Mouse (Mus musculus): ENCODE results near the gene Cacng6.

Cacng6 gene

GRCm38 (mm10) chr7:3420466-3420865 is 3.5 kb upstream of the Cacng6 start:
- no peak for DNase-seq

DNA sequence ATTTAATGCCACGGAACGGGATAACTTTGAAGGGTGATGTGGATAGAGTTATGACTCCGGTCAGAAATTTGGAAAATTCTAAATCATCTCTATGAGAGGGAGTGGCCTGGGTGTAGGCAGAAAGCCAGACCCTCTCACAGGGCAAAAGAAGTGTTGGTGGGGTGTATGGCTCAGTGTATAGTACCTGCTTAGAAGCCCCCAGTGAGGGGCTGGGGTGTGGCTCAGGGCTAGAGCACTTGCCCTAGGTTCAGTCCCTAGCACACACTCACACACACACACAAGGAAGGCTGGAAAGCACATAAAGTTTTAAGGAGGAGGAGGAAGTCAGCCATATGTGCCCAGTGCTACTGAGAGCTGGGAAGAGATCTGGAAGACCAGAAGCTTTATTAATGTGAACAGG is 2.7 kb upstream of the Cacng6 start:
- DNase-seq: no peak

GRCm38 (mm10) chr7:3422051-3422450 is 1.9 kb upstream of the Cacng6 start:
- DNase-seq: no peak

- DNase-seq: peak; percentile 26
These were observed 565 bp upstream of the Cacng6 start for GRCm38 (mm10) chr7:3423430-3423829.

DNA sequence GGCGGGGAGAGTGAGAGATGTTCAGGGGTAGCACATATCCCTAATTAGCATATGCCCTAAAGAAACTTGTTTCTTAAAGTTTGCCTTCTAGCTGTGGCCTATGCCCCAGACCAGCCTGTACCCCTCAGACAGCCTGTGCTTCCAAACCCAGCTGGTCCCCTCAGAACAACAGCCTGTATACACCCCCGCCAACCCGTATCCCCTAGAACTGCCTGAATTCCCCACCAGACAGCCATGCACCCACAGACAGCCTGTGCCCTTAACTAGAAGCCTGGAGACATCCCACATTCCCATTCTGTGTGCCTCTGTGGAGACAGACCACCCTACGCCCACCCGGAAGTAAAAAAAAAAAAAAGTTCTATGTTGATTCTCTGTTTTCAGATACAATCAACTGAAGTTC is 1.1 kb downstream of the Cacng6 start:
- no peak for DNase-seq

DNA sequence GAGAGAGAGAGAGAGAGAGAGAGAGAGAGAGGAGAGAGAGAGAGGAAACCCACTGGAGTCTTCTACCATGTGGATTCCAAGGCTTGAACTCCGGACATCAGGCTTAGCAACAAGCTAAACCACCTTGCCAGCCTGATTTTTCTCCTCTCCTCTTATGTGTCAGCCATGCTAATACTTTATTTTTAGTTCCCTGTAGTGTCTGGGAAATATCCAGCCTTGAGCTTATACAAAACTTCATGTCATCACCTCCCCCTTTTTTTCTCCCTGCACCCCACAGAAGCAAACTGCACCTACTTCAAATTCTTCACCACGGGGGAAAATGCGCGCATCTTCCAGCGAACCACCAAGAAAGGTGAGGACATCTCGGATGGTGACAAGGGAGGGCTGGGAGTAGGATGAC is 6.2 kb downstream of the Cacng6 start:
- DNase-seq: no peak

DNA sequence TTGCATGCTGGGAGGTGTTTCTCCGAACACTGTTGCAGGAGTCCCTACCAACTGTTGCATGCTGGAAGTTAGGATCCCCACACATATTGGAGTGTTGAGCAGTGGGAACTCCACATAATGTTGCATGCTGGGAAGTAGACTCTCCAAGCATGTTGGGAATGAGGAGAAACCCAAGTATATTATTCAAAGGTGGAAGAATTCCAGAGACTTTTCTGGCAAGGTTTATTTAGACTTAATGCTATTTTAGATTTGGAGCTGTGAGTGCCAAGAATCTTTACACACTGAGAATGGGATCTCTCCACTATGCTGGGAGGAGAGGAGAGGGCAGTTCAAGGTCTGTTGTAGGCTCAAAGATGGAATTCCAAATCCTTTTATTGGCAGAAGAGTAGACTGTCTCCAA is 8.1 kb downstream of the Cacng6 start:
- no peak for DNase-seq

GRCm38 (mm10) chr7:3437941-3438340 is 13.9 kb downstream of the Cacng6 start:
- DNase-seq: no peak

DNA sequence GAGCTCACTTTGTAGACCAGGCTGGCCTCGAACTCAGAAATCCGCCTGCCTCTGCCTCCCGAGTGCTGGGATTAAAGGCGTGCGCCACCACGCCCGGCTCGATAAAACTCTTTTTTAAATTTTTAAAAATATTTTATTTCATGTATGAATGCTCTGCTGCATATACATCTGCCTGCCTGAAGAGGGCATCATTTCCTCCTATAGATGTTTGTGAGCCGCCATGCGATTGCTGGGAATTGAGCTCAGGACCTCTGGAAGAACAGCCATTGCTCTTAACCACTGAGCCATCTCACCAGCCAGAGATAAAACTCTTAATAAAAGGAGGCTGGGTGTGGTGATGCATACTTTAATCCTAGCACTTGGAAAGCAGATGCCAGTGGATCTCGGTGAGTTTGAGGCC is 16.0 kb downstream of the Cacng6 start:
- DNase-seq: no peak

GRCm38 (mm10) chr7:3440526-3440925 is 16.5 kb downstream of the Cacng6 start:
- DNase-seq: no peak

DNA sequence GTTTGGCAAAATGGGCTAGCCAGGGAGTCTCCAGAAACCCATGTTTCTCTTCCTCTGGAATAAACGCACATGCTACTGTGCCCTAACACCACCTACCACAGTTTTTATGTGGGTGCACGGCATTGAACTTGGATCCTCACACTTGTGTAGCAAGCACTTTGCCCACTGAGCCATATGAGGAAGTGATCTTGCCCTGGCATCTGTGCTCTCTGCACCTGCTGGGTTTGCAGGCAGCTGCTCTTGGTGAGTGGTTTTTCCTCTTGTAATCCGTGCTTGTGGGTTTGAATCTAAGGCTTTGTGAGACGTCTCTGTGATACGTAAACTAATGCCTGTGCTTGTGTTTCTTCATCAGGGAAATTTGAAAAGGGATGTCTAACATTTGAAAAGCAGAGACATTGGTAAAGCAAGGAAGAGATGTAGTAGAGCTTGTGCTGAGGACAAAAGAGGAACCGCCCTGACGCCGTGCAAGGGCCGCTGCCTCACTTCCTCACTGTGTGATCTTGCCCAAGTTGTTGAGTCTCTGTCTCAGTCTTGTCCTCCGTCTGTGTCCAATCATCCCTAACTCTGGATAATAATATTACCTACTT is 18.6 kb downstream of the Cacng6 start:
- no peak for DNase-seq

DNA sequence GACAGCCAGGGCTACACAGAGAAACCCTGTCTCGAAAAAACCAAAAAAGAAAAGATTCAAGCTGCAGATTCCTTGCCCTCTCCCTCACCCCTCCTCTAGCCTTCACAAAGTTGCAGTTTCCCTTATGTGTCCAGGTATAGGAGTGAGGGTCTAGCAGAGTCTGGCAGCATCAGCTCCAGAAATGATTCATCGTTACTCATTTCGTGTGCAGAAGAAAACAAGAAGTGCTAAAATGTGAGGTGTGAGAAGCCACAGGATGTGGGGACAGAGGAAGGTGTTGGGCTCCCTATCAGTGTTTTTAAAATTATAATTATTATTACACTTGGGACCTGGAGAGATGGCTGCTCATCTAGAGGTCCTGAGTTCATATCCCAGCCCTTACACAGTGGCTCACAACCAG is 20.7 kb downstream of the Cacng6 start:
- no peak for DNase-seq

DNA sequence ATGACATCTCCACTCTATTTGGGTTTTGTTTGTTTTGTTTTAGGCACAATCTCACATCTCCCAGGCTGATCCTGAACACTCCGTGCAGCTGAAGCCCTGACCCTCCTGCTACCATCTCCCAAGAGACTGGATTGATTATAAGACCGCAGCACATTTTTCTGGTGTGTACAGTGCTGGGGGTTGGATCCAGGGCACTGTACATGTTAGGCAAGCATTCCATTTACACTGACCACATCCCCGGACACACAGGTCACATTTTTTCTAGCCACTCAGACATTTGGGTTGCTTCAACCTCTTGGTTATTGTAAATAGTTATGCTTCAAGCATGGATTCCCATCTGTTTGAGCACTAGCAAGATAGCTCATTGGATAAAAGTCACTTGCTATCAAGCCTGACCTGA is 22.6 kb downstream of the Cacng6 start:
- no peak for DNase-seq

- DNase-seq: no peak
These were observed 23.0 kb downstream of the Cacng6 start for GRCm38 (mm10) chr7:3447026-3447425.

DNA sequence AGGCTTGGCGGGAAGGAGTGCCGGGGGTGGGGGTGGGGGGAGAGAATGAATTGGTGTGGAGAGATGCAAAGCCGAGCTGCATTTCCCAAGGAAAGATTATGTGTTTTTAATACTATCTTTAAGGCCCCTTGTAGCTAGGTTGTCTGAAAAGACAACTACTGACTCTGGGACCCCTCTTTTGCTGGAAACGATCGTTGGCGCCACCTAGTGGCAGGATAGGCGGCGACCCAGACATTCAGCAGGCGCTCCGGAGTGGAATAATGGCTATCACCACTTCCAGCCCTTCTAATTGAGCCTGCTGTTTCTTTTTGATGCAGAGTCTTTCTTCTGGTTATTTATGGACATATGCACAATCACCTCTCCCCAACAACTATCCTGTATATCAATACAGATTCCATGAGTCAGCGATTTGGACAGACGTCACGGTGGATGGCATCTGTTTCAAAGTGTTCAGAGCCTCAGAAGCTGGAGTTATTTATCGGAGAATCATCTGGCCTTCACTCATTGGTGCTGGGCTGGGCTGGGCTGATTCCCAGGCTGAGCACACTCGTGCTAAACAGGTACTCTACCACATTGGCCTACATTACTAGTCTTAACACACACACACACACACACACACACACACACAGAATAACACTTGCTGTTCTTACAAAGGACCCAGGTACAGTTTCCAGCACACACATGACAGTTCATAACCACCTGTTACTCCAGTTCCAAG is 24.9 kb downstream of the Cacng6 start:
- DNase-seq: peak; percentile 84

DNA sequence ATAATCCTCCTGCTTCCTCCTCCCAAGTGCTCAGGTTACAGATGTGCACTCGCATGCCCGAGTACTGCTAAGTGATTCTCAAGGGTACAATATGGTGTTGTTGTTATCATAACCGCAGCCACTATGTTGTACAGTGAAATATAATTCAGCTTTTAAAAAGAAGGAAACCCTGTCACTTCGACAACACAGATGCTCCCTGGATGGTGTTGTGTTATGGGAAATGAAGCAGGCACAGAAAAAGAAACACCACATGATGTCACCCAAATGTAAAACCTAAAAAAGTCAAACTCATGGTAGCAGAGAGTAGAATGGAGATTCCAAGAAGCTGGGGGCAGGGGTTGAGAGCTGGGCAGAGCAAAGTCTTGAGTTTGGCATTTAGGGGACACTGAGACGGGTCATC is 26.7 kb downstream of the Cacng6 start:
- no peak for DNase-seq

DNA sequence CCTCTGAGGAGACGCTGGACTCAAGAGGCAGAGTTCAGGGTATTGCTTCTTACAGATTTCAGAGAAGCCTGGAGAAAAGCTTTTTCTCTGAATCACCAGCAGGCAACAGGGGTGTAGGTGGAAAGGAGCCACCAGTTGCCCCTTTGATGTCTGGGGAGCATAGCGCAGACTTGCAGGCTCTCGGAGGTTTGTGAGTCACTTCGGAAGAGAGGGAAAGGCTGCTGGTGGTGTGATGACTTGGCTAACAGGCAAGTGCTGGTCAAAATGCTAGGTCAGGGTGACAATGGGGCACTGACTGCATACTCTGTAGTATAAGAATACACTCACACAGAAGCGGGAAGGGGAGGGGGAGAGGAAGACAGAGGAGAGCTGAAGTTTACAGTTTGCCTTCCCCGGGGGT is 27.2 kb downstream of the Cacng6 start:
- no peak for DNase-seq

GRCm38 (mm10) chr7:3452821-3453485 is 29.0 kb downstream of the Cacng6 start:
- DNase-seq: no peak

DNA sequence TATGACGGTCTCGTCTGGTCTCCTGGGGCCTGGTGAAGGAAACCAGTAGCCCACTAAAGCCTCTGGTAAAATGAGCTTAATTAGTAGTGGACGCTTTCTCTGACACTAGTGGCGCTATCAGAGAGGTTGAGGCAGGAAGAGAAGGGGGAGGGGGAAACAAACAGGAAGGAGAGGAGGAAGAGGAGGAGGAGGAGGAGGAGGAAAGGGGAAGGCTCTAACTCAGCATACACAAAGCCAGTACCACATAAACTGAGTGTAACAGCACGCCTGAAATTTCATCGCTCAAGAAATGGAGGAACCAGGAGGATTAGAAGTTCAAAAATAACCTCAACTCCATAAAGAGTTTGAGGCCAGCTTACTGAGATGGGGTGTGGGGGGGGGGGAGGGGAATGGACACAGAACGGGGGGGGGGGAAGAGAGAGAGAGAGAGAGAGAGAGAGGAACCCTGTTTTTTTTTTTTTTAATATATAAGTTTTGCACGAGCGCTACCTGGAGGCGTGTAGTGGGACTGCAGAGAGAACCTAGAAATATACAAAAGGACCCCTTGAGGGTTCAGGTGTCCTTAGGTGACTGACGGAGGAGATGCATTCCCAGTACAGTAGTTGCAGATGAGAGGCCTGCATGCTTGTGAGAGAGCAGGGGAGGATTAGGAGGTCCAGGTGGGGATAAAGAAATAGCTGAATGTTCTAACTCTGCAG is 29.6 kb downstream of the Cacng6 start:
- DNase-seq: peak; percentile 19

GRCm38 (mm10) chr7:3457111-3457840 is 33.3 kb downstream of the Cacng6 start:
- no peak for DNase-seq

DNA sequence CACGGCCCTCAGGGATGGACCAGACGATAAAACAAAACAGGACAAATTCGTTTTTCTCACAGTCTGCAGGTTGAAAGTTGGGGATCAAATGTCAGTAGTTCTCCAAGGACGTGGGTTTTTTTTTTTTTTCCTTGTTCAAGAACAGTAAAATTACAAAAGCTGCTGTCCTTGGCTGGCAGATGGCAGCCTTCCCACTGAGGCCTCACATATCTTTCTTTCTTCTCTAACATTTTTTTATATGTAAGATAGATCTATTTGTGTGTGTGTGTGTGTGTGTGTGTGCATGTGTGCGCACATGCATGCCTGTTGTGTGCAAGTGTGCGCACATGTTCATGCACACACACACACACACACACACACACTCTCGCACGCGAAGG is 33.8 kb downstream of the Cacng6 start:
- no peak for DNase-seq

- peak; percentile 36 for DNase-seq
These were observed 36.3 kb downstream of the Cacng6 start for GRCm38 (mm10) chr7:3460261-3460660.

DNA sequence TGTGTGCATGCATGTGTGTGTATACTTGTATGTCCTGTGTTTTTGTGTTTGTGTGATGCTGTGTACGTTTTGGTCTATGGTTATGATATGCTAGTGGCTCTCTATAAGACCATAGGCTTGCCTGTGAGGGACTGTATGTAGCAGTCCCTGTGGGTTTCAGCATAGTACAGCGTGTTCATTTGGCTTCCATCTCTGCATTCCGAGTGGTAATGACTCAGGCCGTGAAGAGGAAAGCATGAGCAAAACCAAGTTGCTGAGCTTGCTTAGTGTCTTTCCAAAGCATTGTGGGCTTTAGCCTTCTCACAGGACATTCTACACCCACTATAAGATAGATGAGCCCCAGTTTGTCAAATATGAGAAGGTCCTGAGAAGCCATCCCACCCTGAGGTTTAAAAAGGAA is 39.3 kb downstream of the Cacng6 start:
- no peak for DNase-seq
